Mouse (Mus musculus): ENCODE measurements at regions not wholly inside any gene's neighbourhood (a gene's known extent, or its start where the extent isn't known, plus 50 kb on each side); places are given as distances from the start of the nearest gene placed in this dataset.

DNA sequence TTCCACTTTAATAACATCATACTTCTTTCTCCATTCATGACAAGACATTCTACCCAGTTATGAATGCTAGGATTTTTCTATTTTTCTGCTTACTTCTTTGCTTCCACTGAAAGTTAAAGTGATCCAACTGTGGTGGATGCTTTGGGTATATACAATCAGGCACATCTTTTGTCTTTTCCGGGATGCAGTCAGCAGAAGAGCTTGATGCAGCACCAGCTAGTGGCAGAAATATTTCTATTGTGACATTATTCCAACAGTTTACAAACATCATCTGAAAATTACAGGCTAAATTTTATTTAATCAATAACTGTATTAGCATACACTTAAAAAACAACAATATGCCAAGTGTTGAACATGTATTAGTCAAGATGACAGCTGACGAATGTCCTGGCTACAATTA lies 336.3 kb downstream of the Tm4sf1 start:
- TF ChIP-seq CTCF (IDR thresholded peaks at IDR 0.05; ENCODE audit: extremely low read depth, insufficient read depth, low read length): 0 out of 2 replicates have a peak, but pooled peaks have one; percentile 14
- no peak for TF ChIP-seq POLR2A (IDR thresholded peaks at IDR 0.05; ENCODE audit: extremely low read depth, insufficient read depth, low read length)
